Mouse (Mus musculus) forebrain, embryonic 11.5 days (tissue): ENCODE data around the gene Cr2. TPM values are rescaled to one million over a fixed set of nuclear protein-coding genes. Genes with fewer than 3 reads are reported as not detected.

ENCODE experiments used
- polyA plus RNA-seq: library from polyadenylated mRNA; unstranded; fragments of >200 nt; fragmentation: Nextera tagmentation; extraction: Ambion mirVana; gene quantifications from 2 replicates; pipeline ENCODE4 v1.2.1, GENCODE M21; 2014

Gene Cr2
- polyA plus RNA-seq, 1 experiment from 2014 or later, result 0.67 TPM

Other genes with a start within 250 kb of the Cr2 start
- 51.0 and 54.7 TPM in 2 replicates for gene Cd34, start 237.9 kb downstream of the Cr2 start, polyA plus RNA-seq
- 0.64 and 1.5 TPM in 2 replicates for gene Cd46, start 84.5 kb downstream of the Cr2 start, polyA plus RNA-seq
- 40.0 and 40.7 TPM in 2 replicates for gene Cr1l, start 45.1 kb downstream of the Cr2 start, polyA plus RNA-seq